Mouse (Mus musculus): ENCODE results near the gene Pctp. TPM values are rescaled to one million over a fixed set of nuclear protein-coding genes. Genes with fewer than 3 reads are reported as not detected.

Pctp gene
- polyA plus RNA-seq, 2 experiments from 2014 or later, result 9.1 to 14.5 TPM

GRCm38 (mm10) chr11:90006111-90006510 is 3.4 kb upstream of the Pctp start:
- ATAC-seq, result no peak

DNA sequence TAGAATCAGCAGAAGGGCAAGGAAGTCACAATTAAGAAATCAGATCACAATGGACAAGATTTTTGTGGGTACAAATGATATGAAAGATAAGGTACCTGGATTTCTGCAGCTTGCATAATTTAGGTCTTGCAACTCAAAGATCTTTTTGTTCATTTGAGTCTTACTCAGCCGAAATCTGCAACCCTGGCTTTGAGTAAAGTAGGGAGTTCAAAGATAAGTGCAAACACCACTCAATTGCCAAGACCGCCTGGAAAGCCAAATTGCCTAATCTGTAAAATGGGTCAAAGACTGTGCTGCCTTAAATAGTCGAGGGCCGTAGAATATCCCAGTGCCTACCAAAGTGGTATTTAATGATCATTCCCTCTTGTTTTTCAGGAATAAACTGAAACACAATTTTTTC is 692 bp upstream of the Pctp start:
- no peak for ATAC-seq

GRCm38 (mm10) chr11:90002987-90003348 is 274 bp upstream of the Pctp start:
- no peak for ATAC-seq

- ATAC-seq, result no peak
These were observed 1.1 kb downstream of the Pctp start for GRCm38 (mm10) chr11:90001396-90002230.

GRCm38 (mm10) chr11:90000666-90001065 is 2.0 kb downstream of the Pctp start:
- no peak for ATAC-seq

- ATAC-seq, result no peak
These were observed 3.5 kb downstream of the Pctp start for GRCm38 (mm10) chr11:89998996-89999770.

DNA sequence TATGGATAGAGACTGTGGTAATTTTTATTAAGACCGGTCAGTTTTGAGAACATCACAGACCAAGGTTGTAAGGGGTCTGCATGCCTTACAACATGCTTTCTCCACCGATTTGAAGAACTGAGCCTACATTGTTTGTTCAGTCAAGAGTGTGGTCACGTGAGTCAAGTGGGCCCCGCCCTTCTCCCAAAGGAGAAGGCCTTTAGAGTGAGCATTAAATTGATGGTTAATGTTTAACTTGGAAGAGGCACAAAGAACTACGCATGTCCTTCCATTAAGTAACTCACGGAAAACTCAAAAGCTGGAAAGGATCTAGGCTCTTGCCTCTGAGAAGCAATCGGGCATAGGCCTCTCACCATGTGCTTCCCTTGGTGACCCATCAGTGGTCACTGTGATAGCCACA is 5.8 kb downstream of the Pctp start:
- ATAC-seq, result no peak

DNA sequence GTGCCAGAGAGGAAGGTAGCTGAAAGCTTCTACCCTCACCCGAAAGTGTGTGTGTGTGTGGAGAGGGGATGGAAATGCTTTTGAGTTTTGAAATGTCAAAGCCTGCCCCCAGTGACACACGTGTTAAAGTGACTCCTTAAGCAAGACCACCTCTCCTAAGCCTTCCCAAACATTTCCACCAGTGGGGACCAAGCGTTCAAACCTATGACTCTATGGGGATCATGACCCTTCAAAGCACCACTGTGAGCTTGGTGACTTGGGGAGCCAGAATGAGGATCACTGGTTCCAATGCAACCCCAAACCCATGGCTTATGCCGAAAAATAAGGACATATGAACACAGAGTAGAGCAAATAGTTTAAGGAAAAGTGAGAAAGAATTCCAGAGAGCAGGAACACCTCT is 6.3 kb downstream of the Pctp start:
- no peak for ATAC-seq

DNA sequence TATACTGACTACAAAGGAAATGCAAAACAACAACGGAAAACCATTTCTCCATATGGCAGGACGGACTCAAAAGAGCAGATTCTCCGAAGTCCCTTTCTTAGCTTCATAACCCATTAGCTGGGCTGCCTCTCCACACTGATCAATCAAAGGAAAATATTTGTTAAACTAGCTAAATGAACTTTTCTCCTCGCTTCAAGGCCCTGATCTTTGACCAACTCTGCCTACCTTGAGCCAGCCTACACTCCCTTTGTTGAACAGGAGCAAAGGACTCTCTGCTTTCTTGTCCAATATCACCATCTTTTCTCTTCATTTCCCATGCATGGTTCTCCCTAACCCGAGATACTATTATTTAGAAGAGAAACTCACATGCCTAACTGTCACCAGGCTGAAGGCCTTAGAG is 7.1 kb downstream of the Pctp start:
- ATAC-seq, result no peak

GRCm38 (mm10) chr11:89994706-89995105 is 8.0 kb downstream of the Pctp start:
- no peak for ATAC-seq

- no peak for ATAC-seq
These were observed 11.0 kb downstream of the Pctp start for GRCm38 (mm10) chr11:89991661-89992060.

DNA sequence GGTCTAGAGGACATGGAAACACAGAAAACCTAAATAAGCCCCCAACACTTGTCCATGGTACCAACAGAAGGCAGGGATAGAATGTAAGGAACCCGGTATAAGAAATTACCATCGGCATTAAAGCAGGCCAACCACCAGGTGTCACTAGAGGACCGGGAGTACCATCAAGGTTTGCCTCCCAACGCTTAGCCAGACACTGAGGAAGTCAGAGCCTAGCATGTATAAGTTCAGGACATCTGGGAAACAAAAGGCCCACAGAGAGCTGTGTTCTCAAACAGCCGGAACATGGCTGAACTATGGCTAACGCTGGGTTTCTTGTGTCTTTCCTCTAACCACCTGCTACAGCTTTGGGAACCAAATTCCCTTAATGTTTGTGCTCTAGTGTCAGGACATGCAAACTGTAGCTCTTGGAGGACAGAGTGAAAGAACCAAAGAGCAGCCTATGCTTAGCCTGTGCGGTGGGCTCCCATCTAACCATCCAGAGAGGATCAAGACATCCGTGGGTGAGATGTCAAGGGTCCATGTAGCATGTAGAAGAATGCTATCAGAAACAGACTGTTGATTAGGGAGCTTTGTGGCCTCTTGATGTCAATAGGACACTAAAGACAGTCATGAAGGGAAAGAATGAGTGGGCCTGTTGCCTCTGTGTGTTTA is 13.6 kb downstream of the Pctp start:
- ATAC-seq, result peak; percentile 45

DNA sequence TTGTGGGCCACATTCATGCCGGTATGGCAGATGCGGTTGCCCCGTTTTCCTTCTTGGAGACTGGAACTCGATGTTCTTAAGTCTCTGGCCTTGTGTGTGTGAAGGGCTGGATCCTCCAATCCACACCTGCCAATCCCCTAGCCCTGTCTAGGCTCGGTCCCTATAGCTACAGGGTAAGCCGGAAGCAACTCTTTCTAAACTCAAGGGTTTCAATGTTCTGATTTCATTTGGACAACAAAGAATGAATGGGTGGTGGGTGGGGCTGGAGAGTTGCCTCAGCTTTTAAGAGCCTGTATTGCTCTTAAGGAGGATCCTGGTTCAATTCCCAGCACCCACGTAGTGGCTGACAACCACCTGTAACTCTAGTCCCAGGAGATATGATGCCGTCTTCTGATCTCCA is 16.2 kb downstream of the Pctp start:
- ATAC-seq, result no peak

DNA sequence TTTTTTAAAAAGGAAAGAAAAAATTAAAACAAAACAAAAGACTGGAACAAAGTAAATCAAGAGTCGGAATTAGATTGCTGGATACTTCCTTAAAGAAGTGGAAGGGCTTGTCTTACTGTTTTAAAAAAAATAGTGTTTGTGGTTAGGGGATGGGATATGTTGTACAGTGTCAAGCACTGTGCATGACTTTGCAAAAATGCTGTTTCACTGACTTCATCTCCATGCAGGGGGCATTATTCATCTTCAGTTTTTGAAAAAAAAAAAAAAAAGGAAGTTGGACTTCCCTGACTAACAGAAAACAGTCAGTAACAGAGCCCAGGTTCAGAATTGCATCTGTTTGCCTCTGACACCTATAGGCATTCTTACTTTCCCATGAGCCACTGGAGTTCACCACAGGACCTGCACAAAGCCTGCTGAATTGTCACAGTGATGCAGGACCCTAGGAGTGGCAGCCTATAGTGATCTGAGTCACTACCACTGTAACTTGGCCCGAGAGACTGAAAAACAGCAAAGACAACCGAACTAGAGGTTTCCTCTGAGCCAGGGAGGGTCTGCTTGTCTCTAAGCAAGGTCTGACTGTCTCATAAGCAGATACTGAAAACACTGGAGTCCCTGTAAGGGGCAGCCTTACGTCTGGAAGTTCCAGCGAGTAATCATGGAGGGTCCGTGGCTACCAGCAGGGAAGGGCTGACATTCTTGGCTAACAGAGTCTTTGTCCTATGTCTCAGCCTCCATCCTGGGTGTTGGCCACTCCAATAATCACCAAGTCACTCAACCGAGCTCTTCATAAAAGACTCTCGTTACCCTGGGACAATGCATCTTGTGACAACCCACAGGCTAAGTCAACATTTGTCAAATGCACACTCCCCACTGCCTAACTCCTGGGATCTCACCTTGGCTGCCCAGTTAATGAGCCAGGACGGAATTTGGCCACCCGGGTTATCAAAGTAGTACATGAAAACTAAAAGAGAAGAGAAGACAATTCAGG is 17.2 kb downstream of the Pctp start:
- no peak for ATAC-seq

GRCm38 (mm10) chr11:89984436-89984835 is 18.3 kb downstream of the Pctp start:
- no peak for ATAC-seq

DNA sequence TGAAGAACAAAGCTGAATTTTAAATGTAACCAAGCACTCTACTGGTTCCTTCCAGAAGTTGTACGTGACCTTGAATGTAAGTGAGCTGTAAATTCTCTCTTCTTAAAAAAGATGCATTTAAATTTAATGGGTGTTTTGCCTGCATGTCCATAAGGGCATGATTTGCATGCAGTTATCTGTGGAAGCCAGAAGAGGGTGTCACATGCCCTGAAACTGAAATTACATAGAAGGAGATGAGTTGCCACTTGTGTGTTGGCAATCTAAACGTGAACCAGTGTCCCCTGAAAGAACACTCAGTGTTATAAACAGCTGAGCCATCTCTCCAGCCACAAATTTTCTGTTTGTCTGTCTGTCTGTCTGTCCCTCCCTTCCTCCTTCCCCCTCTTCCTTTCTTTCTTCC is 19.8 kb downstream of the Pctp start:
- no peak for ATAC-seq

DNA sequence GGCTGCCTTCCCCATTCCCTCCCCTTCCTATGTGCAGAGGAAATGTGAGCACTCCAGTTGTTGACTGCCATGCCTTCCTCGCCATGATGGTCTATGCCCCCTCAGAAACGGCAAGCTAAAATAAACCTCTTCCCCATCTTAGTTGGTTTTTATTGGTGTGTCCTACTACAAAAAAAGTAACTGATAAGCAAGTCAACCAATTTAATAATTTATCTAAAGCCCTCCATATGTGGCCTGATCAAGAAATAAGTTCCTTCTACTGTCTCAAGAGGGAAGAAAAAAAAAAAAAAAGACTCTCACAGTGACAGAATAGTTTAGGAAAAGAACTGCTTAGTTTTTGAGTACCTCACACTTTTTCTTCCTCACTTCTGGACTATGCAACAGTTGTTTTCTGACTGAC is 22.6 kb downstream of the Pctp start:
- ATAC-seq, result no peak

DNA sequence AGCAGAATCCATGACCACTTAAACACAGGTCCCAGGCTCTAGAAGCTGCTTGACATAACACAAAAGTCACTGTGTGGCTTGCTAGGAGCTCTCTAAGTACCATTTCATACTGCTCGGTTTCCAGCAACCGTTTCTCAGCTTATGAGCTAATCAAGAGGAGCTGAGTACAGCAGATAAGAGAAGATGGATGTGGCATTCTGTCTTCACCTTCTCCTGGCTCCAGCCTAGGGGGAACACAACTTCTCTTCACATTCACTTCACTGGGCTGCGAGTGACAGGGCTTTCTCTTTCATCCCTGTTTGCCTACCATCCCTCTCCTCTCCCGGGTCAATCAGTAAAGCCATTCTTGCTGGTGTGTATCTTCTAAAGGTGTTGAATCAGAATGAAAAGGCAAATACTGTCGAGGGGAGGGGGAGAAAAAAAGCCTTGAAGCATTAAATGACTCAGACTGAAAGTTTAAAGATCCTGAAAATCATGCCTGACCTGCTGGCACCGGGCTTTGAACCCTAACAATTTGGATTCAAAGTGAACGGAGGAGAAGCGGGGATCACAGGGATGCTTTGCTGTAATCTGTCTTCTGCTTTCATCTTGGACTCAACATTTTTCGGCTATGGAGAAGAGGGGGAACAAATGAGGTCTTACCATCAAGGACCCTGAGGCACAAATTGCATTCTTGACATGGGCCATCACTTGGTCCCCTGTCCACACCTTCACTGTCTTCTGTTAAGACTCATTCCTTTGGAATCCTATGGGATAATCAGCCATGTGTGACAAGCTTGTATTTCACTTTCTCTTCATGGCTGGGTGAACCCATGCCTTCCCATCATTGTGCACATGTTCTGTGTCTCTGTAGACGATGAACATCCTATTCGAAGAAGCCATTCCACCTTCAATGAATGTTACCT is 23.5 kb downstream of the Pctp start:
- ATAC-seq, result no peak

GRCm38 (mm10) chr11:89978353-89978831 is 24.3 kb downstream of the Pctp start:
- ATAC-seq, result no peak

GRCm38 (mm10) chr11:89977746-89978352 is 24.8 kb downstream of the Pctp start:
- ATAC-seq, result no peak

DNA sequence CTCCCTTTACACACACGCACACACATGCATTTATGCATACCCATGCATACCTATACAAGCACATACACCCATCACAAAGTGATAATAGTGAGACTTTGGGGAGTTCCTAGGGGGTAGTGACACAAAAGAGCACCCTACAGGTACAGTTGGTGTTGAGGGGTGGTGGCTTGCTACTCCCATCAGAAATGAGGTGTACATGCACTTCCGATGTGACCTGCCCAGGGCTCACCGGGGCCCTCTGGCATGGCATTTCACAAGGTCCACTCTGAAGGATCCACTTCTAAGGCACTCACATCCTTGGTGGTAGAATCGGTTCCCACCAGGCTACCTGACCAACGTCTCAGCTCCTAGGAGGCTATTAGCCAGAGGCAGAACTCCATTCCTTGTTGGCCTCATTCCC is 26.3 kb downstream of the Pctp start:
- ATAC-seq, result no peak

All from CD4-positive, CD25-positive, alpha-beta regulatory T cell, adult 4 months (primary cell).